Mouse (Mus musculus): ENCODE data around the gene Ccdc42. TPM values are rescaled to one million over a fixed set of nuclear protein-coding genes. Genes with fewer than 3 reads are reported as not detected.

The Ccdc42 gene
- polyA plus RNA-seq, 1 experiment from 2014 or later, result 0.29 TPM

- Histone ChIP-seq H3K4me3 (ENCODE audit: low read depth, low read length) (no peak overlapping the region), H3K4me2 (peak overlapping the region; percentile 64)
- WGBS (ENCODE audit: insufficient replicate concordance), result 71% methylated on average over 9 of the region's 9 CpGs
These were observed 35.9 kb downstream of the Ccdc42 start for GRCm38 (mm10) chr11:68622751-68623150.

GRCm38 (mm10) chr11:68623225-68623870, 36.5 kb downstream of the Ccdc42 start:
- peak overlapping the region; percentile 93 for H3K27ac ChIP-seq (ENCODE audit: low read depth, low read length)
- 4% methylated on average over 13 of the region's 14 CpGs for WGBS (ENCODE audit: insufficient replicate concordance)
- no peaks in the 10 kb centered on the region for H3K27me3 ChIP-seq (ENCODE audit: control insufficient read depth, insufficient read depth, low read length)
- ATAC-seq (replicated peaks; ENCODE audit: insufficient number of reproducible peaks, low FRiP score, low TSS enrichment), result peak; percentile 85
- peak overlapping the region; percentile 64 for H3K9ac ChIP-seq (ENCODE audit: low read depth, low read length)
- H3K4me2 ChIP-seq, result peak overlapping the region; percentile 64
- peak overlapping the region; percentile 34 for H3K4me3 ChIP-seq (ENCODE audit: low read depth, low read length)
- H3K9me3 ChIP-seq (replicated peaks; ENCODE audit: control insufficient read depth, low read length), result no peaks in the 10 kb centered on the region
- H3K4me1 ChIP-seq (ENCODE audit: control insufficient read depth, insufficient read depth, low read length), result peaks cover 16% of the 10 kb centered on the region
- H3K36me3 ChIP-seq (ENCODE audit: control insufficient read depth, insufficient read depth, low read length), result no peaks in the 10 kb centered on the region

More at GRCm38 (mm10) chr11:68622751-68623150, 35.9 kb downstream of the Ccdc42 start:
- Histone ChIP-seq H3K4me1 (ENCODE audit: control insufficient read depth, insufficient read depth, low read length) (peaks cover 16% of the 10 kb centered on the region), H3K9me3 (replicated peaks; ENCODE audit: control insufficient read depth, low read length) (no peaks in the 10 kb centered on the region), H3K36me3 (ENCODE audit: control insufficient read depth, insufficient read depth, low read length) (no peaks in the 10 kb centered on the region), H3K27ac (ENCODE audit: low read depth, low read length) (peak overlapping the region; percentile 93), H3K27me3 (ENCODE audit: control insufficient read depth, insufficient read depth, low read length) (no peaks in the 10 kb centered on the region), H3K9ac (ENCODE audit: low read depth, low read length) (no peak overlapping the region)
- no peak for ATAC-seq (replicated peaks; ENCODE audit: insufficient number of reproducible peaks, low FRiP score, low TSS enrichment)

- 0 out of 2 replicates have a peak, but pooled peaks have one; percentile 39 for ATAC-seq (replicated peaks; ENCODE audit: insufficient number of reproducible peaks, low FRiP score, low TSS enrichment)
These were observed 37.0 kb downstream of the Ccdc42 start for GRCm38 (mm10) chr11:68623871-68624258.

GRCm38 (mm10) chr11:68631611-68632316, 44.9 kb downstream of the Ccdc42 start:
- no peak overlapping the region for H3K27ac ChIP-seq (ENCODE audit: low read depth, low read length)
- H3K36me3 ChIP-seq (ENCODE audit: control insufficient read depth, insufficient read depth, low read length), result no peaks in the 10 kb centered on the region
- no peak overlapping the region for H3K9ac ChIP-seq (ENCODE audit: low read depth, low read length)
- H3K4me1 ChIP-seq (ENCODE audit: control insufficient read depth, insufficient read depth, low read length), result peaks cover 5% of the 10 kb centered on the region
- H3K9me3 ChIP-seq (replicated peaks; ENCODE audit: control insufficient read depth, low read length), result no peaks in the 10 kb centered on the region
- H3K27me3 ChIP-seq (ENCODE audit: control insufficient read depth, insufficient read depth, low read length), result no peaks in the 10 kb centered on the region
- no peak overlapping the region for H3K4me2 ChIP-seq
- H3K4me3 ChIP-seq (ENCODE audit: low read depth, low read length), result no peak overlapping the region
- ATAC-seq (replicated peaks; ENCODE audit: insufficient number of reproducible peaks, low FRiP score, low TSS enrichment), result no peak
- WGBS (ENCODE audit: insufficient replicate concordance), result 87% methylated on average over 17 of the region's 17 CpGs

More at GRCm38 (mm10) chr11:68623871-68624258, 37.0 kb downstream of the Ccdc42 start:
- H3K4me1 ChIP-seq (ENCODE audit: control insufficient read depth, insufficient read depth, low read length), result peaks cover 16% of the 10 kb centered on the region
- H3K9ac ChIP-seq (ENCODE audit: low read depth, low read length), result peak overlapping the region; percentile 64
- H3K4me2 ChIP-seq, result peak overlapping the region; percentile 64
- no peaks in the 10 kb centered on the region for H3K9me3 ChIP-seq (replicated peaks; ENCODE audit: control insufficient read depth, low read length)
- 2% methylated on average over 5 of the region's 5 CpGs for WGBS (ENCODE audit: insufficient replicate concordance)
- no peaks in the 10 kb centered on the region for H3K27me3 ChIP-seq (ENCODE audit: control insufficient read depth, insufficient read depth, low read length)
- peak overlapping the region; percentile 34 for H3K4me3 ChIP-seq (ENCODE audit: low read depth, low read length)
- H3K27ac ChIP-seq (ENCODE audit: low read depth, low read length), result peak overlapping the region; percentile 93
- no peaks in the 10 kb centered on the region for H3K36me3 ChIP-seq (ENCODE audit: control insufficient read depth, insufficient read depth, low read length)

GRCm38 (mm10) chr11:68637861-68638615, 51.2 kb downstream of the Ccdc42 start:
- H3K4me2 ChIP-seq, result peak overlapping the region; percentile 57
- H3K9me3 ChIP-seq (replicated peaks; ENCODE audit: control insufficient read depth, low read length), result no peaks in the 10 kb centered on the region
- WGBS (ENCODE audit: insufficient replicate concordance), result 11% methylated on average over 10 of the region's 10 CpGs
- no peak overlapping the region for H3K4me3 ChIP-seq (ENCODE audit: low read depth, low read length)
- peak; percentile 74 for ATAC-seq (replicated peaks; ENCODE audit: insufficient number of reproducible peaks, low FRiP score, low TSS enrichment)
- peak overlapping the region; percentile 64; the same call in 1 of the 2 replicates for H3K9ac ChIP-seq (ENCODE audit: low read depth, low read length)
- H3K27me3 ChIP-seq (ENCODE audit: control insufficient read depth, insufficient read depth, low read length), result no peaks in the 10 kb centered on the region
- peaks cover 18% of the 10 kb centered on the region for H3K4me1 ChIP-seq (ENCODE audit: control insufficient read depth, insufficient read depth, low read length)
- peak overlapping the region; percentile 96 for H3K27ac ChIP-seq (ENCODE audit: low read depth, low read length)
- H3K36me3 ChIP-seq (ENCODE audit: control insufficient read depth, insufficient read depth, low read length), result no peaks in the 10 kb centered on the region

- Histone ChIP-seq H3K9me3 (replicated peaks; ENCODE audit: control insufficient read depth, low read length) (no peaks in the 10 kb centered on the region), H3K27me3 (ENCODE audit: control insufficient read depth, insufficient read depth, low read length) (no peaks in the 10 kb centered on the region), H3K27ac (ENCODE audit: low read depth, low read length) (no peak overlapping the region), H3K4me3 (ENCODE audit: low read depth, low read length) (no peak overlapping the region), H3K9ac (ENCODE audit: low read depth, low read length) (no peak overlapping the region), H3K4me2 (no peak overlapping the region), H3K4me1 (ENCODE audit: control insufficient read depth, insufficient read depth, low read length) (peaks cover 21% of the 10 kb centered on the region), H3K36me3 (ENCODE audit: control insufficient read depth, insufficient read depth, low read length) (no peaks in the 10 kb centered on the region)
- no peak for ATAC-seq (replicated peaks; ENCODE audit: insufficient number of reproducible peaks, low FRiP score, low TSS enrichment)
- WGBS (ENCODE audit: insufficient replicate concordance), result 73% methylated on average over 5 of the region's 5 CpGs
These were observed 54.5 kb downstream of the Ccdc42 start for GRCm38 (mm10) chr11:68641361-68641760.

GRCm38 (mm10) chr11:68644781-68645180, 58.0 kb downstream of the Ccdc42 start:
- Histone ChIP-seq H3K36me3 (ENCODE audit: control insufficient read depth, insufficient read depth, low read length) (no peaks in the 10 kb centered on the region), H3K27me3 (ENCODE audit: control insufficient read depth, insufficient read depth, low read length) (no peaks in the 10 kb centered on the region), H3K4me3 (ENCODE audit: low read depth, low read length) (no peak overlapping the region), H3K9me3 (replicated peaks; ENCODE audit: control insufficient read depth, low read length) (no peaks in the 10 kb centered on the region), H3K27ac (ENCODE audit: low read depth, low read length) (no peak overlapping the region), H3K9ac (ENCODE audit: low read depth, low read length) (no peak overlapping the region), H3K4me1 (ENCODE audit: control insufficient read depth, insufficient read depth, low read length) (peaks cover 16% of the 10 kb centered on the region), H3K4me2 (no peak overlapping the region)
- WGBS (ENCODE audit: insufficient replicate concordance), result 27% methylated on average over 6 of the region's 6 CpGs
- ATAC-seq (replicated peaks; ENCODE audit: insufficient number of reproducible peaks, low FRiP score, low TSS enrichment), result no peak

All from heart, embryonic 11.5 days (tissue).